Mouse (Mus musculus) midbrain, embryonic 13.5 days (tissue): ENCODE measurements around the gene Pnliprp1. TPM values are rescaled to one million over a fixed set of nuclear protein-coding genes. Genes with fewer than 3 reads are reported as not detected.

Experiments
- ATAC-seq: fragments of 200-750 bp; cut with Nextera tagmentation; 2 replicates; pipeline ENCODE4 v1.8.0; 2017; ENCODE audit warnings: mild to moderate bottlenecking, moderate TSS enrichment, moderate library complexity
- H3K27ac ChIP-seq: fragments of 300-500 bp; sonication (generic); 2 replicates; pipeline ENCODE4 v1.5.1; 2015; ENCODE audit warnings: inconsistent platforms, mild to moderate bottlenecking, moderate library complexity
- H3K27me3 ChIP-seq: fragments of 300-500 bp; sonication (generic); 2 replicates; pipeline ENCODE4 v1.6.1; 2015; ENCODE audit warnings: mild to moderate bottlenecking, inconsistent platforms
- H3K36me3 ChIP-seq: fragments of 300-500 bp; sonication (generic); 2 replicates; pipeline ENCODE4 v1.6.1; 2015; ENCODE audit warnings: mild to moderate bottlenecking, inconsistent platforms
- H3K4me1 ChIP-seq: fragments of 300-500 bp; sonication (generic); replicated peaks from 2 replicates; pipeline ENCODE4 v1.6.1; 2015; ENCODE audit warnings: inconsistent platforms
- H3K4me2 ChIP-seq: fragments of 300-500 bp; sonication (generic); replicated peaks from 2 replicates; pipeline ENCODE4 v1.6.1; 2015; ENCODE audit warnings: moderate library complexity, mild to moderate bottlenecking, inconsistent platforms
- H3K4me3 ChIP-seq: fragments of 300-500 bp; sonication (generic); replicated peaks from 2 replicates; pipeline ENCODE4 v1.5.1; 2015; ENCODE audit warnings: mild to moderate bottlenecking, inconsistent platforms
- H3K9ac ChIP-seq: fragments of 300-500 bp; sonication (generic); replicated peaks from 2 replicates; pipeline ENCODE4 v1.6.1; 2015; ENCODE audit warnings: mild to moderate bottlenecking, inconsistent platforms
- H3K9me3 ChIP-seq: fragments of 300-500 bp; sonication (generic); 2 replicates; pipeline ENCODE4 v1.6.1; 2016; ENCODE audit warnings: mild to moderate bottlenecking, inconsistent platforms
- WGBS: fragments of 180-500 bp; shearing (Covaris S2); methylation state at CpG from one replicate; pipeline ENCODE4 v1.1.7; 2015; 5-methylcytosine and 5-hydroxymethylcytosine counted together
- polyA plus RNA-seq: library from polyadenylated mRNA; unstranded; fragments of >200 nt; fragmentation: Nextera tagmentation; extraction: Ambion mirVana; gene quantifications from 2 replicates; pipeline ENCODE4 v1.2.1, GENCODE M21; 2015

The Pnliprp1 gene
- polyA plus RNA-seq: 3.1 and 5.5 TPM in 2 replicates

GRCm38 (mm10) chr19:58728445-58729031, at the start of gene Pnliprp1:
TSS of gene Pnliprp1 (plus strand) at chr19:58728887.
- ATAC-seq: no peak
- H3K4me1 ChIP-seq: peaks cover 5% of the 10 kb centered on the region; the same call in 1 of the 2 replicates
- WGBS: 61% methylated on average over 5 of the region's 5 CpGs
- H3K36me3 ChIP-seq: no peaks in the 10 kb centered on the region
- H3K9me3 ChIP-seq: no peaks in the 10 kb centered on the region
- no peak within 1 kb of the TSS for H3K9ac ChIP-seq
- no peak within 1 kb of the TSS for H3K4me3 ChIP-seq
- no peak within 1 kb of the TSS for H3K4me2 ChIP-seq
- 0 out of 2 replicates have a peak within 1 kb of the TSS, but pooled peaks have one; percentile 25 for H3K27ac ChIP-seq
- no peaks in the 10 kb centered on the region for H3K27me3 ChIP-seq

- no peak for ATAC-seq
- WGBS: 93% methylated on average over 1 of the region's 1 CpGs
Measured at GRCm38 (mm10) chr19:58688933-58689332, 39.8 kb upstream of the Pnliprp1 start.

GRCm38 (mm10) chr19:58695314-58695713, 33.4 kb upstream of the Pnliprp1 start:
- Histone ChIP-seq H3K4me1 (no peaks in the 10 kb centered on the region), H3K36me3 (no peaks in the 10 kb centered on the region), H3K9ac (no peak overlapping the region), H3K27me3 (no peaks in the 10 kb centered on the region), H3K27ac (no peak overlapping the region), H3K4me2 (no peak overlapping the region), H3K9me3 (no peaks in the 10 kb centered on the region), H3K4me3 (no peak overlapping the region)
- no peak for ATAC-seq
- WGBS: 90% methylated on average over 3 of the region's 3 CpGs

More at GRCm38 (mm10) chr19:58688933-58689332, 39.8 kb upstream of the Pnliprp1 start:
- Histone ChIP-seq H3K9me3 (no peaks in the 10 kb centered on the region), H3K27ac (no peak overlapping the region), H3K4me3 (no peak overlapping the region), H3K27me3 (no peaks in the 10 kb centered on the region), H3K36me3 (no peaks in the 10 kb centered on the region), H3K4me2 (no peak overlapping the region), H3K9ac (no peak overlapping the region), H3K4me1 (no peaks in the 10 kb centered on the region)

DNA sequence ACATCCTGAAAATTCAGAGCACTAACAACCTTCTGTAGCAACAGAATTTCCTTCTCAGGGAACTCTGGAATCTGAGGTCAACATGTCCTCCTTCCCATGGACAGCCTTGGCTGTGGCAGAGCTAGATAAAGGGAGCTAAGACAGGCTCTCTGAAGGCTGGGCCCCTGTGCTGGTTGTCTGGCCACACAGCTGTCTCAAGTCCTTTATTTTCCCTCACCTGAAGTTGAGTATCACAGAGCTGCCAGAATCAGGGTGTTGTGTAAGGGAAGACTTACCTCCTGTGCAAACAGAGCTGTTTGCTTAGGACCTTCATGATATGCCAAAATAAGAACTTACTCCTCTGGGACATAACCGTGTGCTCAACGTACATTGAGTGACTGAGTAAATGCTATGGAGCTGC, 32.5 kb upstream of the Pnliprp1 start:
- WGBS: 87% methylated on average over 2 of the region's 2 CpGs
- H3K9ac ChIP-seq: no peak overlapping the region
- no peaks in the 10 kb centered on the region for H3K9me3 ChIP-seq
- no peak overlapping the region for H3K4me3 ChIP-seq
- no peaks in the 10 kb centered on the region for H3K36me3 ChIP-seq
- no peaks in the 10 kb centered on the region for H3K27me3 ChIP-seq
- H3K27ac ChIP-seq: no peak overlapping the region
- no peak overlapping the region for H3K4me2 ChIP-seq
- H3K4me1 ChIP-seq: no peaks in the 10 kb centered on the region
- no peak for ATAC-seq

GRCm38 (mm10) chr19:58704556-58704955, 24.1 kb upstream of the Pnliprp1 start:
- Histone ChIP-seq H3K36me3 (no peaks in the 10 kb centered on the region), H3K4me2 (no peak overlapping the region), H3K9ac (no peak overlapping the region), H3K4me1 (no peaks in the 10 kb centered on the region), H3K27ac (no peak overlapping the region), H3K4me3 (no peak overlapping the region), H3K27me3 (no peaks in the 10 kb centered on the region), H3K9me3 (no peaks in the 10 kb centered on the region)
- 91% methylated on average over 4 of the region's 4 CpGs for WGBS
- no peak for ATAC-seq

DNA sequence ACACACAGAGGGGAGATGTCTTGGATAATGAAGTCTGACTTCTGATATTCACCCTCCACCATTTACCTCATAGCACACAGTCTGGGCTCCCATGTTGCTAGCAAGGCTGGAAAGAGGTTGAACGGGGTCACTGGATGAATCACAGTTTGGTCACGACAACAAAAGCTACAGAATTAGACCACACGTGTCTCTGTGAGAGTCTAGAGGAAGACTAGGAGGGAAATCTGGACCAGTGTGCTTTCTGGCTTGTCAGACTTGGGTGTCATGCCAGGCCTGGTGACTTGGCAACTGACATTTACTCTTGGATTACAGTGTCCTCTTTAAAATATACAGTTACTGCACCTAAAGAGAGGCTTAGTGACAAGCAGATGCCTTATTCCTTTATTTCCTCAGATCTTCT, 20.1 kb upstream of the Pnliprp1 start:
- no peak overlapping the region for H3K4me3 ChIP-seq
- H3K27me3 ChIP-seq: no peaks in the 10 kb centered on the region
- H3K9me3 ChIP-seq: no peaks in the 10 kb centered on the region
- no peak for ATAC-seq
- no peak overlapping the region for H3K4me2 ChIP-seq
- no peak overlapping the region for H3K9ac ChIP-seq
- H3K27ac ChIP-seq: no peak overlapping the region
- no peaks in the 10 kb centered on the region for H3K36me3 ChIP-seq
- H3K4me1 ChIP-seq: no peaks in the 10 kb centered on the region
- WGBS: 75% methylated on average over 3 of the region's 3 CpGs

GRCm38 (mm10) chr19:58717925-58718324, 10.8 kb upstream of the Pnliprp1 start:
- Histone ChIP-seq H3K4me1 (no peaks in the 10 kb centered on the region), H3K27ac (no peak overlapping the region), H3K9ac (no peak overlapping the region), H3K9me3 (no peaks in the 10 kb centered on the region), H3K27me3 (no peaks in the 10 kb centered on the region), H3K36me3 (no peaks in the 10 kb centered on the region), H3K4me3 (no peak overlapping the region), H3K4me2 (no peak overlapping the region)
- 88% methylated on average over 4 of the region's 4 CpGs for WGBS
- no peak for ATAC-seq

DNA sequence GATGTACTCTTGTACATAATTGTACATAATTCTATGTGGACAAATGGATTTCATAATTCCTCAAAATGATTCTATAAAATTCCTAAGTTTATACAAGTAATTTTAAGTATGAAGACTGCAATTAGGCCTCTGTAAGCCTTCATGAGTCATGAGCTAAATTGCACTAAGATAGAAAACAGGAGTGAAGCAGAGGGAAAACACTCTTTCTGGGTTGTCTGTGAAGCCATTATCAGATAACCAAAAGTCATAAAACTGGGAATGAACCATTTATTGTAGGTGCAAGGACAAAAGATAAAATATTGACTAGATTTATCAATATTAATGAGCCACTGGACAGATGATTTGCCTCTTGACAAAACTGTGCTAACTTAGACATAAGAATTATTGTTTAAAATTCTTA, 8.2 kb upstream of the Pnliprp1 start:
- Histone ChIP-seq H3K4me3 (no peak overlapping the region), H3K9ac (no peak overlapping the region), H3K27me3 (no peaks in the 10 kb centered on the region), H3K9me3 (no peaks in the 10 kb centered on the region), H3K4me2 (no peak overlapping the region), H3K36me3 (no peaks in the 10 kb centered on the region), H3K27ac (no peak overlapping the region), H3K4me1 (no peaks in the 10 kb centered on the region)
- no peak for ATAC-seq

DNA sequence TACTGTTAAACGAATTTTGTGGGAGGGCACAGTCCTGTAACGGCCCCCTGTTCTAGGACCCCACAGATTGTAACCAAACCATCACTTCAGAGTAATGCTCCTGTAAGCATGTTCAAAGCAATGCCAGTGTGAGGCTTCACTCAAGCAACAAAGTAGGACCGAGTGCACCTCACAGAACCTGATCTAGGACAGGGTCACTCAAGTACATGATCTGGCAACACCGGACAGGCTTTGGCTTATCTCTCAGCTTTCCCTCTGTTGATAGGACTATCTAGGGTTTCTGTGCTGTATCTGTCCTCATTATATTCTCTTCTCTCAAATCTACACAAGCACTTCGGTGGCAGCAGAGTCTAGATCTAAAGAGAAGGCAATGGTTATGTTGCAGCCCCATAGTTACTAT, 2.1 kb upstream of the Pnliprp1 start:
- Histone ChIP-seq H3K9me3 (no peaks in the 10 kb centered on the region), H3K4me3 (no peak overlapping the region), H3K36me3 (no peaks in the 10 kb centered on the region), H3K4me1 (peaks cover 5% of the 10 kb centered on the region; the same call in 1 of the 2 replicates), H3K27ac (no peak overlapping the region), H3K9ac (no peak overlapping the region), H3K27me3 (no peaks in the 10 kb centered on the region), H3K4me2 (no peak overlapping the region)
- WGBS: 88% methylated on average over 5 of the region's 5 CpGs
- ATAC-seq: no peak

DNA sequence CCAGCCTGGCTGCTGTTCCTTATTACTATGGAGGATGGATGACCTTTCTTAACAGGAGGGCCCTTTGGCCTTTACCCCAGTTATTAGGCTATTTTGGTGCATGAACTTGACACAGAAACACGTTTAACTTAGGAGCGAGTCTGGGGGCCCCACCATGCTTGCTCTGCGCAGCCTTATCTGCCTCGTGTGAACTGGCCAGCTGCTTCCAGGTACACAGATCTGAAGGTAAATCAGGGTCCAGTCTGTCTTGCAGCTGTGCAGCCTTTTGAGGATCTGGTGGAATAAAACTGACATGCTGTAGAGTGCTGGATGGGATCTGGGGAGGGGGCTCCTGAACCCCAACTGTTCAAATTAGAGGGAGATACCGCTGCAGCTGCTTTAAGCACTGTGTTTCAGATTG, 931 bp upstream of the Pnliprp1 start:
- Histone ChIP-seq H3K9ac (no peak overlapping the region), H3K27me3 (no peaks in the 10 kb centered on the region), H3K27ac (no peak overlapping the region), H3K4me3 (no peak overlapping the region), H3K9me3 (no peaks in the 10 kb centered on the region), H3K36me3 (no peaks in the 10 kb centered on the region), H3K4me2 (no peak overlapping the region), H3K4me1 (peaks cover 5% of the 10 kb centered on the region; the same call in 1 of the 2 replicates)
- WGBS: 89% methylated on average over 5 of the region's 5 CpGs
- no peak for ATAC-seq

DNA sequence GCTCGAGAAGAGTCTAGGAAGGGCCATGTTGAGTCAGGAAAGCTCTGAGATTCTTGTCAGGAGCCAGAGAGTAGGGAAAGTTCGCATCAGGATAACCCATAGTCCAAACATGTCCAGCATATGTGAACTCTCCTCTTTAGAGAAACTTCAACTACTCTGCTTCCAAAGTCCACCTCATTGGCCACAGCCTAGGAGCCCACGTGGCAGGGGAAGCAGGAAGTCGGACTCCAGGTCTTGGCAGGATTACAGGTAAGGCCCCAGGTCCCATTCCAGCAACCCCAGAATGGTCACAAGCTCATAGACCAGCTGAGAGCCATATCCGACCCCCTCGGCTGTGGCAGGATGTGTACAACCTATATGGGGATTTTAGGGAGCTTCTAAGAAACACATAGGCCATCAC, 4.5 kb downstream of the Pnliprp1 start:
- ATAC-seq: no peak
- Histone ChIP-seq H3K36me3 (no peaks in the 10 kb centered on the region), H3K27ac (no peak overlapping the region), H3K4me1 (peaks cover 5% of the 10 kb centered on the region; the same call in 1 of the 2 replicates), H3K27me3 (no peaks in the 10 kb centered on the region), H3K9ac (no peak overlapping the region), H3K4me3 (no peak overlapping the region), H3K9me3 (no peaks in the 10 kb centered on the region), H3K4me2 (no peak overlapping the region)
- WGBS: 84% methylated on average over 6 of the region's 6 CpGs

- Histone ChIP-seq H3K9me3 (no peaks in the 10 kb centered on the region), H3K4me2 (no peak overlapping the region), H3K9ac (no peak overlapping the region), H3K27ac (no peak overlapping the region), H3K36me3 (no peaks in the 10 kb centered on the region), H3K27me3 (no peaks in the 10 kb centered on the region), H3K4me3 (no peak overlapping the region), H3K4me1 (no peaks in the 10 kb centered on the region)
- ATAC-seq: no peak
- WGBS: 90% methylated on average over 4 of the region's 4 CpGs
Measured at GRCm38 (mm10) chr19:58738111-58738510, 9.4 kb downstream of the Pnliprp1 start.

- ATAC-seq: no peak
- Histone ChIP-seq H3K4me1 (no peaks in the 10 kb centered on the region), H3K27ac (no peak overlapping the region), H3K27me3 (no peaks in the 10 kb centered on the region), H3K9ac (no peak overlapping the region), H3K9me3 (no peaks in the 10 kb centered on the region), H3K4me3 (no peak overlapping the region), H3K36me3 (no peaks in the 10 kb centered on the region), H3K4me2 (no peak overlapping the region)
- 57% methylated on average over 6 of the region's 6 CpGs for WGBS
Measured at GRCm38 (mm10) chr19:58741036-58741435, 12.3 kb downstream of the Pnliprp1 start.
